Mouse (Mus musculus) inflammation-experienced regulatory T-cells, adult 6 months (primary cell): Measurements from ENCODE around the gene Vstm5. TPM values are rescaled to one million over a fixed set of nuclear protein-coding genes. Genes with fewer than 3 reads are reported as not detected.
"Not testable (repeated sequence)": the region's sequence is repeated elsewhere in the genome, so short reads cannot be mapped to it uniquely, and the experiment has no call there.

Experiments
- ATAC-seq: one replicate; pipeline ENCODE4 v1.8.0; 2017
- polyA plus RNA-seq, 3 experiments: library from polyadenylated mRNA; unstranded; fragments of 100-300 nt; shearing (Covaris generic); gene quantifications; one replicate each; pipeline ENCODE4 v1.2.1; 2017

Gene Vstm5
- not detected for polyA plus RNA-seq

- no peak for ATAC-seq
Observed at GRCm38 (mm10) chr9:15239042-15239925, at the start of gene Vstm5. Gene Vstm5 (plus strand): TSS chr9:15239045.

DNA sequence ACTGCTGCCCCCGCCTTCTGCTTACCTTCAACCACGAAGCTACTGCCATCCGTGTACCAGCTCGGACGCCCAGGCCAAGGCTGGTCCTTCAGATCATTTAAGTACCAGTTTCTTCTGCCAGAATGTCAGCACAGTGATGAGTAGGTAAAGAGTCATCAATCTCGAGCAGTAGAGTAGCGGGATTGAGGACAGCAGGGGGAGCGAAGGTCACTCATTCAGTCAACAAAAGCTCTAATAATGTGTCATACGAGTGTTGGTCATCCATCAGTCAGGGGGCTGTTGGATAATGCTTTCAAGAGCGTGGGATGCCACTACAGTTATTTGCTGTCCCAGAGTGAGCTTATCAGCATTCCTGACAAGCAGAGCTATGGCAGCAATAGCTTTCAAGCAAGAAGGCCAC, 44.0 kb upstream of the Vstm5 start:
- ATAC-seq: not testable (repeated sequence)

- ATAC-seq: no peak
Observed at GRCm38 (mm10) chr9:15206631-15207030, 32.2 kb upstream of the Vstm5 start.

- no peak for ATAC-seq
Observed at GRCm38 (mm10) chr9:15209320-15209719, 29.5 kb upstream of the Vstm5 start.

GRCm38 (mm10) chr9:15211876-15212275, 27.0 kb upstream of the Vstm5 start:
- no peak for ATAC-seq

DNA sequence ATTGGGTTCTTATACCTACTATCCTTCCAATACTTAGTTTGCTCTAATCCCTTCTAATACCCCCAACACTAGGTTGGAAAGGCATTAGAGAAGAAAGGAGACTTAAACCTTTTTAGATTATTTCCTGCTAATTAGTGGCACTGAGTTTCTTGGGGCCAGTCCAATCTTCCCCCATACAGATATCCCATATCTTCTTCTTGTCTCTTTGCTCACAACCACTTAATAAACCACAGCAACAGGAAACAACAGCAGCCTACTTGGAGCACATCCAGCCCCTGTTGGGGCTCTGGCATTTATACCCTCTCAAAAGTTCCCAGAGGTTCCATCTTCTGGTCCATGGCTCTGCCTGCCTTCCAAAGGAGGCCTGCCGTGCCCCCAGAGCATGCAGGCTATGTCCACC, 25.1 kb upstream of the Vstm5 start:
- ATAC-seq: no peak

DNA sequence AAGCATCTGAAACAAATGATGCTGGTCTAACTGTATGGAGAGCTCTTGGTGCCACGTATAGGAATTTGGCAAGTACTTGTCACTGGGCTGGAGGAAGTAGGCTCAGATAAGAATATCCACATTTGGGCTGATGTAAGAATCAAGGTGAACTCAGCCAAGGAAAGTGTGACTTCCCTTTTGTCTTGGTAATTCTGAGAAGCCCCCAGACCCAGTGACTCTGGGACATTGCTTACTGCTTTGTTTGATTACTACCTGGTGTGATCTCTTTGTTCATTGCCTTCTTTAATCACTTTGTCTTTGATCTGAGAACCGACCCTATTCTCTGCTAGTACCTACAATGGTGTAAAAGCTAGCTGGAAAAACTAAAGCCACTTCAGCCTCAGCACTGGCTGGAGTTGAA, 13.9 kb upstream of the Vstm5 start:
- ATAC-seq: no peak

DNA sequence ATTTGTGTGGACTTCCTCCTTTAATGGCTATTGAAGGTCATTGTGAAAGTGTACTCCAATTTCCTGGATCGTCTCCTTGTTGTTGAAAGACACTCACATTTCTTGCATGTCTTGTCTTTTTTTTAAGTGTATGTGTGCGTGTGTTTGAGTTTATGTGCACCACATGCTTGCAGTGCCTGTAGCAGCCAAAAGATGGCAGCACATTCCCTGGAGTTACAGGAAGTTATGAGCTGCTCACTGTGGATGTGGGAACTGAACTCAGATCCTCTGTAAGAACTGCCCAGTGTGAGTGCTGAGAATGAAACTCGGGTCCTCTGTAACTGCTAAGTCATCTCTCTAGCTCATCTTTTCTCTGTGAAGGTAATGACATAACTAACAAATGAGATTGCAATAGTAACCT, 6.4 kb upstream of the Vstm5 start:
- ATAC-seq: no peak

DNA sequence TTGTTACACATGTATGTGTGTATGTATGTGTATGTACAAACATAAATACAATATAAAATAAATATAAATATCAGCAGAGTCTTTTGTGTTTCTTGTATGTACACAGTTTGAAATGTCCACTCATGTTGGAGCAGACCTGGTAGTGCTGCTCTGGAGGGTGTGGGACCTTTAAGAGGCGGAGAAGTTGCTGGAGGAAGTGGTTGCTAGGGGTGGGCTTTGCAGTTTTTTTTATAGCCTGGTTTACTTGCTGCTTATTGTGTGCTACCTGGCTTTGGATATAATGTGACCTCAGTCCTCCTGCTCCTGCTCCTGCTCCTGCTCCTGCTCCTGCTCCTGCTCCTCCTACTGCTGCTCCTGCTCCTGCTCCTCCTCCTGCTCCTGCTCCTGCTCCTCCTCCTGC, 5.2 kb upstream of the Vstm5 start:
- ATAC-seq: no peak

GRCm38 (mm10) chr9:15235986-15236385, 2.9 kb upstream of the Vstm5 start:
- ATAC-seq: no peak

DNA sequence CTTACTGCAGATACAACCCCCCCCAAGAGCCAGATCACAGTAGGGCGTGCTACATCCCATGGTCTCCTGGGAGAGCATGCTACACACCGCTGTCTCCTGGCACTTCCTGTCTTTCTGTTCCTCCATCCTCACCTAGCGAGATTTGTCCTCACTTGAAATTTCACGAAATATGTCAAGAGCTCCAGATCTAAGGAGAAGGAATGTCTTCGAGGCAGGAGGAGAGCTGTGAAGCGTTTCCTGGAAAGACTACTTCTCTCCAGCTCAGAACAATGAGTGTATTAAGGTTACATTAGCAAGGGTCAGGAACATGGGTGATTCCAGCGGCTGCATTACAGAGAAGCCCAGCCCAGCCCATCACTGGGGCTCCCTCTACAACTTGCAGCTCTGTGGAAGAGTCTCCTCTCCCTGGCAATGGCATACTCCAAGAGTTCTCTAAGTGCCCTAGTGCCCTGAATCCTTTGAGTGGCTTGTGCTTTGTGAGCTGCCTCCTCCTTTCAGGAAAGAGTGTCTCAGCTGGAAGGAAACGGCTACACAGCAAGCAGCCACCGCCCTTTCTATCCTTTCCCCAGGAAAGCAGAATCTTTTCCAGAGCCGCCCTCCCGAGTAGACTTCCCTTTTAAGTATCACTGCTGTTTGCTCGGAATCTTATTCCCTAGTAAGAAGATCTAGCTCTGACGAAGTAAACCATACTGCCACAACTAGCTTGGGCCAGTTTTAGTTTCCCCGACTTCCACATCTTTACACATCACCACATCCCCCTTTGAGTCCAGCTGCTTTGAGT, 1.1 kb upstream of the Vstm5 start:
- ATAC-seq: no peak

DNA sequence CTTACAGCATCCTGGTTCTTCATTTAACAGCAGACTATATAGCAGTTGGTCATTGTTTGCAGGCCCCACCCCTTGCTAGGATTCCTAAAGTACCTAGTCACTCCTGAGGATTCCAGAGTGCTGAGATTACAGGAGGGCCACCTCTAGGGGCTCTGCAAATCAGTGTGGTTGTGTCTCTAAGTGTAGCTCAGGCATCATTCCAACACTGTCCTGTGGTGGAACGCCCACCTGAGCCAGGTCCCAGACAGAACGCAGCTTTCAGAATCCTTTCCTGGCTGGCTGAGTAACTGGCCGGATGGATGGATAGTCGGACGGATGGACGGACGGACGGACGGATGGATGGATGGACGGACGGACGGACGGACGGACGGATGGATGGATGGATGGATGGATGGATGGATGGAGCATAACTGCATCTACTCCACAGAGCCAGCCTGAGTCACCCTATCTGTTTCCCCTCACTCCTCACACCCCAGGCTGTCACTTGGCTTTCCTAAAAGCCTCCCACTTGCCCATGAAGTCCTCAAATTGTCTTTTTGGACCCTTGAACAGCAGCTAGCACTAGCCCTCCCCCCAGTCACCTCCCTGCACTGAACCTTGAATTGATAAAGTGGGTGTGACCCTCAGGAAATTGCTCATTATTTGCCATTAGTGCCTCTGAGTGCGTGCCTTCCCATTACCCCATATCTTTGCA, 401 bp upstream of the Vstm5 start:
- ATAC-seq: no peak

GRCm38 (mm10) chr9:15240006-15240405, 1.2 kb downstream of the Vstm5 start:
- no peak for ATAC-seq

DNA sequence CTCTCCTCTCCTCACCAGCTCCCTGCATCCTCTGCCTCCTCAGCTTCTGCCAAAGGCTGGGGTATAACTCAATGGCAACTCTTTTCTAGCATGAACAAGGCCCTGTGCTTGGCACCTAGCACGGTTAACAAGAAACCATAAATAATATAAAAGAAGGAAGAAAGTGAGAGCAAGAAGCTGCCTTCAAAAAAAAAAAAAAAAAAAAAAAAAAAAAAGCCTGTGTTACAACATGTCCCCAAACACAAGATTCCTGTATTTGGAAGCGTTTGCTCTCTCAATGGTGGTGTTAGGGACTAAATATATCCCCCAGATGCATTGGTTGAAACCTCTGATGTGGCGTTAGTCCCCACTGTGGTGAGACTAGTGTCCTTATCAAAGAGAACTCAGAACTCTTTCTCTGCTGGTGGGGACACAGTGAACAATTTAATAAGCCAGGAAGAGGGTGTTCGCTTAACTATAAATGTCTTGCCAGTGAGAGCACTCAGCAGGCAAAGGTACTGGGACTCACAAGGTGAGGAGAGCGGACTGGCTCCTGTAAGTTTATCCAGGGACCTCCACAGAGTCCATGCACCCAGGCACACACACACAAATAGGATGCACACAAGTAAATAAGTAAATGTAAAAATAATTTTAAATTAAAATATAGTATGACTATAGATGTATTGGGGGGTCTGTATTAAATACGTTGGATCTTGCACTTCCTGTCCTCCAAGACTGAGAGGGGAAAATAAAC, 2.2 kb downstream of the Vstm5 start:
- no peak for ATAC-seq

DNA sequence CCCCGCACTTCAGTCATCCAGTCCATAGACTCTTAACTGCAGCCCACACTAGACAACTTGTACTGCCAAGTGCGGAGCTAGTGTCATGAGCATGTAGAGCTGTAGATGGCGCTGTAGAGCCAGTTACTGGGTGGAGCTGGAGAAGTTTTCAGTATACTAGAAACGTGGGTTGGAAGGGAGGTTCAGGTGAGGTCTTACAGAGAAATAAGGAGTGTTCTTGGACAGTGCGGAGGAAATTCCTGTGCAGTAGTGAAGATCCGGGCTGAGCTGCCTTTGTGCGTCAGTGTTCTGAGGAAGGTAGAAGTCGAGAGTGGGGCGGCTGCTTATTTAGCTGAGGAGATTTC, 2.7 kb downstream of the Vstm5 start:
- no peak for ATAC-seq

DNA sequence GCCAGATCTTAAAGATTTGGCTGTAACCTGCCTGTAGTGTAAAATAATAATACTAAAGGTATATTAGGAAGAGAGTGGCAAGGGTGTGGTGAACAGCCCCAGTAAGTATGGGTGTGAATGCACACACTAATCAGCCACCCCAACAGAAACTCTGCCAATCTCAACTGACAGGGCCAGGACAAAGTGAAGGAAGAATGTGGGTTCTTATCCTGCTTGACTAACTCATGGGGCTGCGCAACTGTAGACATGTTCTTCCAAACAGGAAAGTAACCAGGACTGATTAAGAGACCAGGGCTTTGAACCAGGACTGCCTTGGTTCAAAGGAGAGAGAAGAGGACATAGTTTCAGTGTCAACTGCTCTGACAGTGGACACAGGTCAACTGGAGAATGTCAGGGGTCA, 3.3 kb downstream of the Vstm5 start:
- ATAC-seq: no peak

- no peak for ATAC-seq
Observed at GRCm38 (mm10) chr9:15245319-15246075, 6.7 kb downstream of the Vstm5 start.

DNA sequence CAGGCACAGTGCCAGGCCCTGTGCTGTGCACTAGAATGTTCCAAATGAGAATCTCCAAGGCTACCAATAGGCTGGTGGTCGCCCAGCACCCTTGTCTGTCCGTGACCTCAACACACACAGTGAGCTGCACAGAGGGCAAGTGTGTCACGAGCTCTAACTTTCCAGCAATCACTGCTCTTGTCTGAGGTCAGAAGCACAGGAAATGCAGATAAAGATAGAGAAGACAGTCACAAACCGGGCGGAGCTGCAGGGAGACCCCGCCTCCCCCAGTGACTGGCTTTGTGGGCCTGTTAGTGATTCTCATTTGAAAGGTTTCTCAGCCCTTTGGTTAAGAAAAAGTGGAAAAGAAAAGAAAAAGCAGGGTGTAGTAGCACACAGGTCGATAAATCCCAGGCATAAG, 11.5 kb downstream of the Vstm5 start:
- ATAC-seq: no peak

DNA sequence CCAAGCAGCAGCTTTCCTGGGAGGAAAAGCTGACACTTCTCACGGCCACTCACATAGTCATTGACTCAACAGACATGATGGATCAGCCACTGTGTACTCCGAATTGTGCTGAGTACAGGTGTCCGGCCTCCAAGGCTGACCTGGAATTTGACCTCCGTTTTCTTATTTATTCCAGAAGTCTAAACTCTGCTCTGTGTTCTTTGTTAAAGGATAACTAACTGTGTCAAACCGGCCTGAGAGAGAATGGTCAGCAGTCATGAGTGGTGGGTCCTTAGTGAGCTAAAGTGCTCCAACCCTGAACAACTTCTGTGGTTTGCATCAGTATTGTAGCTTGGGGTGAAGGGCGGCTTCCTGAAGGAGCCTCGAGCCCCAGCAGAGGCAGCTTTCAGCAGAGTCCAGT, 13.4 kb downstream of the Vstm5 start:
- ATAC-seq: no peak

GRCm38 (mm10) chr9:15254501-15254900, 15.7 kb downstream of the Vstm5 start:
- ATAC-seq: no peak

GRCm38 (mm10) chr9:15256214-15256613, 17.4 kb downstream of the Vstm5 start:
- no peak for ATAC-seq

- ATAC-seq: no peak
Observed at GRCm38 (mm10) chr9:15261980-15262379, 23.1 kb downstream of the Vstm5 start.
